In the genomic region with DNA sequence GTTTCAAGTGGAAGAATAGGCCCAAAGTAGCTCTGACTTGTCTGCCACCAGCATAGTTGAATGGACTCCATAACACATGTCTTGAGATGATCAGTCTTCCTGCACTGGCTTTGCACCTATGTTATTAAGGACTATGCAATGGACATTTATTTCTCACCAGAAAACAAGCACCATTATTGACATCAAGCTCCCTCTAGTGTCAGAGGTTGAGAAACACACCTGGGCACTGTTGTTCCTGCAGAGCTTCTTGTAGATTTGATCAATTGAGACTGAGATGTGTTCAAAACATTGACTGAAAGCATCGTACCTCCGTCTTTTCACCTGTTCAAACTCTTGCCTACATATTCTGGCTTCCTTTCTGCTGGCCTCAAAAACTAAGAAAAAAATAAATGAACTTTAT, we compare ENCODE assay signal across 8 mouse cellular contexts. TPM values are rescaled to one million over a fixed set of nuclear protein-coding genes. Genes with fewer than 3 reads are reported as not detected.
DNase-seq lines count a peak whose midpoint lies in the region; ATAC-seq and TF ChIP-seq lines count a peak whose summit lies in the region.

No protein-coding gene starts in this region.

- no peaks in the 10 kb centered on the region for H3K4me1 ChIP-seq in neural tube, embryonic 15.5 days
- no peaks in the 10 kb centered on the region for H3K4me1 ChIP-seq in liver, embryonic 14.5 days (replicated peaks; ENCODE audit: control insufficient read depth in 2 of 2, insufficient read depth in 2 of 2, low read length in 1 of 2)

- 53% methylated on average over 2 of the region's 2 CpGs for WGBS in neural tube, embryonic 15.5 days
- 13% methylated on average over 2 of the region's 2 CpGs for WGBS in liver, embryonic 14.5 days (ENCODE audit: insufficient replicate concordance)

- H3K4me2 ChIP-seq in neural tube, embryonic 15.5 days = no peak overlapping the region
- H3K4me2 ChIP-seq in liver, embryonic 14.5 days (ENCODE audit: low read depth) = no peak overlapping the region

- no peak for ATAC-seq in neural tube, embryonic 15.5 days (ENCODE audit: low FRiP score)
- no peak for ATAC-seq in liver, embryonic 14.5 days (ENCODE audit: insufficient read depth)

- no peak overlapping the region for H3K4me3 ChIP-seq in neural tube, embryonic 15.5 days (replicated peaks)
- no peak overlapping the region for H3K4me3 ChIP-seq in liver, embryonic 14.5 days (ENCODE audit: insufficient read depth in 1 of 2, low read depth in 2 of 2, low read length in 2 of 2)

- peak; percentile 72 for TF ChIP-seq CTCF in liver, embryonic 14.5 days (IDR thresholded peaks at IDR 0.05; ENCODE audit: low read depth)

- no peak overlapping the region for H3K9ac ChIP-seq in neural tube, embryonic 15.5 days (replicated peaks)
- H3K9ac ChIP-seq in liver, embryonic 14.5 days (replicated peaks) = no peak overlapping the region

- H3K27ac ChIP-seq in neural tube, embryonic 15.5 days (replicated peaks) = no peak overlapping the region
- H3K27ac ChIP-seq in liver, embryonic 14.5 days = no peak overlapping the region

- TF ChIP-seq EP300 in liver, embryonic 14.5 days (IDR thresholded peaks at IDR 0.05; ENCODE audit: low read depth) = no peak

- no peaks in the 10 kb centered on the region for H3K36me3 ChIP-seq in neural tube, embryonic 15.5 days
- no peaks in the 10 kb centered on the region for H3K36me3 ChIP-seq in liver, embryonic 14.5 days (replicated peaks; ENCODE audit: control insufficient read depth, insufficient read depth, low read depth)

- peak; percentile 46 to 57 for DNase-seq in cerebellum, adult 18-20 months
- DNase-seq in cerebellum, adult 11-12 months = no peak
- peak; percentile 29 for DNase-seq in neural tube, embryonic 10.5 days (ENCODE audit: extremely low spot score, low spot score)
- DNase-seq in c-Kit-positive CD71-positive TER-119-positive erythroid progenitor cells, embryonic 14.5 days (ENCODE audit: low spot score) = peak; percentile 48
- DNase-seq in heart, postnatal 4 days = peak; percentile 52
- DNase-seq in liver, embryonic 14.5 days (ENCODE audit: low read depth in 3 of 3, low spot score in 3 of 3) = peak; percentile 20 to 30 (median 23)
- peak; percentile 62 for DNase-seq in thymus, postnatal 0 days (ENCODE audit: low spot score)

- no peaks in the 10 kb centered on the region for H3K27me3 ChIP-seq in neural tube, embryonic 15.5 days (replicated peaks)
- H3K27me3 ChIP-seq in liver, embryonic 14.5 days (ENCODE audit: control insufficient read depth, insufficient read depth, low read length) = no peaks in the 10 kb centered on the region

- H3K9me3 ChIP-seq in neural tube, embryonic 15.5 days (replicated peaks) = no peaks in the 10 kb centered on the region
- no peaks in the 10 kb centered on the region for H3K9me3 ChIP-seq in liver, embryonic 14.5 days (ENCODE audit: control insufficient read depth, low read length)

RNA-seq across cellular contexts. Expression of a gene that starts 41.8 kb away (rescaled TPM):
- polyA plus RNA-seq in neural tube, embryonic 15.5 days (2015; fragmentation: Nextera tagmentation; extraction: Ambion mirVana) = 28.5 and 28.8 TPM in 2 replicates
- 10 to 100 TPM; 14.6 to 14.9 TPM for total RNA-seq in heart, postnatal 4 days (2021)
- polyA plus RNA-seq in liver, embryonic 14.5 days (2012; rRNA removed) = 1.6 and 2.8 TPM in 2 replicates
- polyA plus RNA-seq in liver, embryonic 14.5 days (2014; fragmentation: Nextera tagmentation; extraction: Ambion mirVana) = 5.0 and 5.9 TPM in 2 replicates
- 17.6 and 17.9 TPM in 2 replicates for polyA plus RNA-seq in thymus, postnatal 0 days (2015; fragmentation: Nextera tagmentation; extraction: Ambion mirVana)

RNA-seq across cellular contexts. Expression of a gene that starts 53.6 kb away (rescaled TPM):
- polyA plus RNA-seq in neural tube, embryonic 15.5 days (2015; fragmentation: Nextera tagmentation; extraction: Ambion mirVana) = 0.38 and 0.74 TPM in 2 replicates
- not detected for total RNA-seq in heart, postnatal 4 days (2021)
- polyA plus RNA-seq in liver, embryonic 14.5 days (2012; rRNA removed) = 0.04 TPM in 1 of 2 replicates, not detected in the other
- 0.13 TPM in 1 of 2 replicates, not detected in the other for polyA plus RNA-seq in liver, embryonic 14.5 days (2014; fragmentation: Nextera tagmentation; extraction: Ambion mirVana)
- polyA plus RNA-seq in thymus, postnatal 0 days (2015; fragmentation: Nextera tagmentation; extraction: Ambion mirVana) = 2.2 and 3.6 TPM in 2 replicates
